Mouse (Mus musculus) cerebellum, adult 2 months (tissue): ENCODE measurements around the gene Fcgr4.

Experiments
- CTCF ChIP-seq: fragments of 200-500 bp; IDR thresholded peaks from 2 replicates; pipeline ENCODE4 v1.5.1; 2011; ENCODE audit warnings: low read depth, mild to moderate bottlenecking, control low read depth, low read length, moderate library complexity, borderline replicate concordance; ENCODE audit not compliant: insufficient read depth
- POLR2A ChIP-seq: fragments of 200-500 bp; IDR thresholded peaks from 2 replicates; pipeline ENCODE4 v1.6.1; 2011; ENCODE audit warnings: low read length, control low read depth, borderline replicate concordance; ENCODE audit not compliant: insufficient read depth

DNA sequence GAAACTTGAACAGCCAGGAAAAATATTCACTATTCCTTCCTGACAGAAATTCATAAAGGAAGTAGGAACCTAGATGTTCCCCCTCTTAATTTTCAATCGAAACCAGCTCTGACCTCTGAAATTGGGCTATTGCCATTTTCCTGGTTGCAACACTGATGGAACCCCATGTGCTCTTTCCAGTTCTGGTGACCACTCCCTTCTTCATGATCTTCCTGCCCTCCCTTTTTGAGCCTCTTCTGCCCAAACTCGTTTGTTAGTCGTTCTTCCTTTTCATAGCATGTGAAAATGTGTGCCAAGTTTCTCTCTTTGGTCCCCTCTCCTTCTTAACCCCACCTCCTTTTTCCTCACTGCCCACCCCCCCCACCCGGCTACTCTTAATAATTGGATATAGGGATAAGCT is 7.0 kb upstream of the Fcgr4 start:
- no peak for TF ChIP-seq CTCF
- no peak for TF ChIP-seq POLR2A
